Mouse (Mus musculus) heart, postnatal 0 days (tissue): ENCODE data around the gene Ryr3. TPM values are rescaled to one million over a fixed set of nuclear protein-coding genes. Genes with fewer than 3 reads are reported as not detected.

ENCODE experiments used
- ATAC-seq: fragments of 200-750 bp; cut with Nextera tagmentation; 2 replicates; pipeline ENCODE4 v1.8.0; 2017; ENCODE audit warnings: low read depth, moderate number of reproducible peaks, moderate library complexity; ENCODE audit not compliant: insufficient read depth
- DNase-seq: peaks from one replicate; pipeline ENCODE4 v3.0.0-alpha.2; 2016; ENCODE audit warnings: low spot score
- H3K27ac ChIP-seq: fragments of 300-500 bp; sonication (generic); 2 replicates; pipeline ENCODE4 v1.5.1; 2014; ENCODE audit warnings: low read depth, mild to moderate bottlenecking
- H3K27me3 ChIP-seq: fragments of 300-500 bp; sonication (generic); 2 replicates; pipeline ENCODE4 v1.6.1; 2014; ENCODE audit warnings: low read length, mixed read lengths; ENCODE audit not compliant: control insufficient read depth, insufficient read depth
- H3K36me3 ChIP-seq: fragments of 300-500 bp; sonication (generic); replicated peaks from 2 replicates; pipeline ENCODE4 v1.6.1; 2014; ENCODE audit warnings: low read length, mixed read lengths; ENCODE audit not compliant: control insufficient read depth, insufficient read depth
- H3K4me1 ChIP-seq: fragments of 300-500 bp; sonication (generic); 2 replicates; pipeline ENCODE4 v1.6.1; 2014; ENCODE audit warnings: antibody characterized with exemption; ENCODE audit not compliant: control insufficient read depth, insufficient read depth
- H3K4me2 ChIP-seq: fragments of 300-500 bp; sonication (generic); 2 replicates; pipeline ENCODE4 v1.6.1; 2014; ENCODE audit warnings: low read depth, mild to moderate bottlenecking, low read length, moderate library complexity
- H3K4me3 ChIP-seq: fragments of 300-500 bp; sonication (generic); 2 replicates; pipeline ENCODE4 v1.5.1; 2014; ENCODE audit warnings: low read depth, low read length
- H3K9ac ChIP-seq: fragments of 300-500 bp; sonication (generic); replicated peaks from 2 replicates; pipeline ENCODE4 v1.6.1; 2014; ENCODE audit warnings: low read depth, low read length, mixed read lengths
- H3K9me3 ChIP-seq: fragments of 300-500 bp; sonication (generic); replicated peaks from 2 replicates; pipeline ENCODE4 v1.6.1; 2016; ENCODE audit warnings: low read length; ENCODE audit not compliant: control insufficient read depth
- CTCF ChIP-seq: IDR thresholded peaks from 2 replicates; pipeline ENCODE4 v1.5.1; 2016; ENCODE audit warnings: antibody characterized with exemption, control low read depth, low read depth
- EP300 ChIP-seq: IDR thresholded peaks from 2 replicates; pipeline ENCODE4 v1.6.1; 2016; ENCODE audit warnings: antibody characterized with exemption, low read depth
- WGBS: fragments of 180-500 bp; shearing (Covaris S2); extraction: QIAGEN DNeasy Blood & Tissue Kit; methylation state at CpG from one replicate; pipeline ENCODE4 v1.1.7; 2014; 5-methylcytosine and 5-hydroxymethylcytosine counted together
- polyA plus RNA-seq: library from polyadenylated mRNA; unstranded; fragments of >200 nt; fragmentation: Nextera tagmentation; extraction: Ambion mirVana; gene quantifications from 2 replicates; pipeline ENCODE4 v1.2.1, GENCODE M21; 2015
- total RNA-seq: library from RNA; depleted of rRNA; stranded (reverse); fragments of >200 nt; gene quantifications from 2 replicates; pipeline ENCODE4 v1.2.3, GENCODE M21; 2014; ENCODE audit warnings: low replicate concordance

Ryr3 gene
- total and polyA plus RNA-seq, 2 experiments from 2014 or later = 4.1 to 14.4 TPM

- no peak overlapping the region for H3K27ac ChIP-seq
- no peak overlapping the region for H3K9ac ChIP-seq
- no peaks in the 10 kb centered on the region for H3K27me3 ChIP-seq
- no peaks in the 10 kb centered on the region for H3K9me3 ChIP-seq
- no peaks in the 10 kb centered on the region for H3K36me3 ChIP-seq
- no peaks in the 10 kb centered on the region for H3K4me1 ChIP-seq
- ATAC-seq (no peak), DNase-seq (no peak)
- no peak overlapping the region for H3K4me2 ChIP-seq
- H3K4me3 ChIP-seq = no peak overlapping the region
- TF ChIP-seq CTCF (no peak), EP300 (no peak)
- 46% methylated on average over 5 of the region's 5 CpGs for whole genome bisulfite sequencing
Observed at GRCm38 (mm10) chr2:112681817-112682216, 535.1 kb downstream of the Ryr3 start.

GRCm38 (mm10) chr2:112677246-112677645, 539.6 kb downstream of the Ryr3 start:
- ATAC-seq = no peak
- TF ChIP-seq EP300 (no peak), CTCF (no peak)
- Histone ChIP-seq H3K27ac (no peak overlapping the region), H3K4me2 (no peak overlapping the region), H3K9me3 (no peaks in the 10 kb centered on the region), H3K9ac (no peak overlapping the region), H3K4me1 (no peaks in the 10 kb centered on the region), H3K4me3 (no peak overlapping the region), H3K36me3 (no peaks in the 10 kb centered on the region), H3K27me3 (no peaks in the 10 kb centered on the region)
- 63% methylated on average over 1 of the region's 1 CpGs for WGBS
- DNase-seq = no peak

DNA sequence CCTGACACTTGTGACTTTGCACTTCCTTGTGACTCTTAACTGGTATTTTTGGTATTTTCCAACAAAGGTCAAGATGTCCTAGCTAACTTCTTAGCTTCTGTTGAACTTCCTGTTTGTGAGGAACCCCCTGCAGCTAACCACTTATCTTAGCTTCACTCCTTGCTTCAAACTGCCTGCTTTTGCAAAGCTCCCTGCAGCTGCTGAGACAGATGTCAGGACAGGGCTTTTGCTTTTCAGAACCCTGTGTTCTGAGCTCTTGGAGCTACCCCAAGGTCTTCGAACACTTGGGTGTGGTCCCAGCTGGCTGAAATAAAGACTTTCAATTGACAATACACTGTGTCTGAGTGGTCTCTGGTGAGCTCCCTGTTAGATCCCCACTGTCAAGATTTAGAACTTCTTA, 540.2 kb downstream of the Ryr3 start:
- no peaks in the 10 kb centered on the region for H3K27me3 ChIP-seq
- DNase-seq (no peak), ATAC-seq (no peak)
- WGBS = 35% methylated on average over 1 of the region's 1 CpGs
- no peak overlapping the region for H3K9ac ChIP-seq
- no peak overlapping the region for H3K27ac ChIP-seq
- H3K4me2 ChIP-seq = no peak overlapping the region
- no peaks in the 10 kb centered on the region for H3K4me1 ChIP-seq
- H3K4me3 ChIP-seq = no peak overlapping the region
- H3K9me3 ChIP-seq = no peaks in the 10 kb centered on the region
- no peaks in the 10 kb centered on the region for H3K36me3 ChIP-seq
- TF ChIP-seq CTCF (no peak), EP300 (no peak)

DNA sequence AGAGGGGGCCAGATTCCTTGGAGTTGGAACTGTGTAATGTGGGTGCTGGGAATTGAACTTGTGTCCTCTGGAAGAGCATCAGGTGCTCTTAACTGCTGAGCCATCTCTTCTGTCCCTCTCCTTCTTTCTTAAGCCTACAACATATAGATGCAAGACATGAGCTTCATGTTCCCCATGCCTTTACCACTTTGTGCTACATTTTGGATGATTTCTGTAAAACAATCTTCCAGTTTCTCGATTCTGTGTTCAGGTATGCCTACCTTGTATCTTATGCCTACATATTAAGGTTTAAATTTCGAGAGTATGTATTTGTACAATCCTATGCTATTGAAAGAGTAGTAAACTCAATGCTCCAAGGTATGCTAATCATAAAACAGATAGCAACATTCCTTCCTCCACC, 540.7 kb downstream of the Ryr3 start:
- DNase-seq = no peak
- no peak overlapping the region for H3K27ac ChIP-seq
- TF ChIP-seq CTCF = no peak
- TF ChIP-seq EP300 = no peak
- H3K4me3 ChIP-seq = no peak overlapping the region
- WGBS = 74% methylated on average over 2 of the region's 2 CpGs
- no peak overlapping the region for H3K4me2 ChIP-seq
- H3K9ac ChIP-seq = no peak overlapping the region
- no peak for ATAC-seq
- H3K36me3 ChIP-seq = no peaks in the 10 kb centered on the region
- no peaks in the 10 kb centered on the region for H3K4me1 ChIP-seq
- no peaks in the 10 kb centered on the region for H3K27me3 ChIP-seq
- no peaks in the 10 kb centered on the region for H3K9me3 ChIP-seq

GRCm38 (mm10) chr2:112669461-112669860, 547.4 kb downstream of the Ryr3 start:
- H3K9ac ChIP-seq = no peak overlapping the region
- no peaks in the 10 kb centered on the region for H3K4me1 ChIP-seq
- TF ChIP-seq EP300 (no peak), CTCF (no peak)
- H3K36me3 ChIP-seq = no peaks in the 10 kb centered on the region
- 44% methylated on average over 3 of the region's 3 CpGs for WGBS
- DNase-seq (peak; percentile 14), ATAC-seq (no peak)
- H3K4me2 ChIP-seq = no peak overlapping the region
- H3K27ac ChIP-seq = no peak overlapping the region
- no peaks in the 10 kb centered on the region for H3K9me3 ChIP-seq
- H3K4me3 ChIP-seq = no peak overlapping the region
- H3K27me3 ChIP-seq = no peaks in the 10 kb centered on the region

DNA sequence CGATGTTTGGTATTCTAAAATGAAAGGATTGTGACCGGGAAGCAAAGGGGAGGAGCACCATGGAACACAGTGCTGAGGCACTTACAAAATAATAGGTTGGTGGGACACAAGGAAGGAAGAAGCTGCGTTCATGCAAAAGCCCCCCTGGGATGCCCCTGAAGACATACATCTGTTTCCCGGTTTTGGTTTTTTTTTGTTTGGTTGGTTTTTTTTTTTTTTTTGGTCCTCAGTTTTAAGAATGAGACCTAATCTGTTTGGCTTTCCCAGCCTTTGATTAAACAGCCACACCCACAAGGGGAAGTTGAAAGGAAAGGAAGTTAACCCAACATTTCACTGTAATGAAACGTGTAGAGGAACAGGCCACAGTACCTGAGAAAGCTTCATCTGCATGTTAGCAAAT, 560.8 kb downstream of the Ryr3 start:
- Histone ChIP-seq H3K36me3 (no peaks in the 10 kb centered on the region), H3K27me3 (no peaks in the 10 kb centered on the region), H3K4me1 (no peaks in the 10 kb centered on the region; the same call in 1 of the 2 replicates), H3K4me2 (no peak overlapping the region), H3K9ac (no peak overlapping the region), H3K4me3 (no peak overlapping the region), H3K27ac (no peak overlapping the region), H3K9me3 (no peaks in the 10 kb centered on the region)
- DNase-seq (no peak), ATAC-seq (no peak)
- TF ChIP-seq CTCF = no peak
- 57% methylated on average over 5 of the region's 5 CpGs for WGBS
